Mouse (Mus musculus): ENCODE results near the gene Hivep3. TPM values are rescaled to one million over a fixed set of nuclear protein-coding genes. Genes with fewer than 3 reads are reported as not detected.
A peak's percentile ranks its signal among the peaks of the same experiment; 100 is the strongest.

The Hivep3 gene
- polyA plus RNA-seq, 1 experiment from 2014 or later: 9.7 TPM

- 76% methylated on average over 3 of the region's 3 CpGs for WGBS (ENCODE audit: missing documents)
- no peak overlapping the region for H3K27ac ChIP-seq
Observed at GRCm38 (mm10) chr4:120003006-120003405, 269.4 kb downstream of the Hivep3 start.

GRCm38 (mm10) chr4:120006046-120006445 lies 272.5 kb downstream of the Hivep3 start:
- 61% methylated on average over 6 of the region's 6 CpGs for WGBS (ENCODE audit: missing documents)
- H3K27ac ChIP-seq: no peak overlapping the region

More at GRCm38 (mm10) chr4:120003006-120003405, 269.4 kb downstream of the Hivep3 start:
- Histone ChIP-seq H3K79me2 (ENCODE audit: inconsistent target) (no peaks in the 10 kb centered on the region), H3K4me3 (ENCODE audit: inconsistent target) (no peak overlapping the region), H3K36me3 (ENCODE audit: inconsistent target) (no peaks in the 10 kb centered on the region)

GRCm38 (mm10) chr4:120007889-120008288 lies 274.3 kb downstream of the Hivep3 start:
- 40% methylated on average over 3 of the region's 3 CpGs for WGBS (ENCODE audit: missing documents)
- no peak overlapping the region for H3K4me3 ChIP-seq (ENCODE audit: inconsistent target)
- no peaks in the 10 kb centered on the region for H3K79me2 ChIP-seq (ENCODE audit: inconsistent target)

More at GRCm38 (mm10) chr4:120006046-120006445, 272.5 kb downstream of the Hivep3 start:
- Histone ChIP-seq H3K79me2 (ENCODE audit: inconsistent target) (no peaks in the 10 kb centered on the region), H3K4me3 (ENCODE audit: inconsistent target) (no peak overlapping the region), H3K36me3 (ENCODE audit: inconsistent target) (no peaks in the 10 kb centered on the region)

GRCm38 (mm10) chr4:120009151-120009550 lies 275.6 kb downstream of the Hivep3 start:
- no peak overlapping the region for H3K4me3 ChIP-seq (ENCODE audit: inconsistent target)
- H3K36me3 ChIP-seq (ENCODE audit: inconsistent target): no peaks in the 10 kb centered on the region
- H3K79me2 ChIP-seq (ENCODE audit: inconsistent target): no peaks in the 10 kb centered on the region
- 83% methylated on average over 2 of the region's 2 CpGs for WGBS (ENCODE audit: missing documents)
- no peak overlapping the region for H3K27ac ChIP-seq

More at GRCm38 (mm10) chr4:120007889-120008288, 274.3 kb downstream of the Hivep3 start:
- no peaks in the 10 kb centered on the region for H3K36me3 ChIP-seq (ENCODE audit: inconsistent target)
- no peak overlapping the region for H3K27ac ChIP-seq

GRCm38 (mm10) chr4:120011788-120012187 lies 278.2 kb downstream of the Hivep3 start:
- no peaks in the 10 kb centered on the region for H3K36me3 ChIP-seq (ENCODE audit: inconsistent target)
- H3K79me2 ChIP-seq (ENCODE audit: inconsistent target): no peaks in the 10 kb centered on the region
- H3K4me3 ChIP-seq (ENCODE audit: inconsistent target): no peak overlapping the region
- no peak overlapping the region for H3K27ac ChIP-seq
- 41% methylated on average over 10 of the region's 10 CpGs for WGBS (ENCODE audit: missing documents)

- H3K36me3 ChIP-seq (ENCODE audit: inconsistent target): no peaks in the 10 kb centered on the region
- H3K4me3 ChIP-seq (ENCODE audit: inconsistent target): no peak overlapping the region
- whole genome bisulfite sequencing (ENCODE audit: missing documents): 92% methylated on average over 1 of the region's 1 CpGs
- no peak overlapping the region for H3K27ac ChIP-seq
- no peaks in the 10 kb centered on the region for H3K79me2 ChIP-seq (ENCODE audit: inconsistent target)
Observed at GRCm38 (mm10) chr4:120012891-120013290, 279.3 kb downstream of the Hivep3 start.

GRCm38 (mm10) chr4:120018426-120018825 lies 284.8 kb downstream of the Hivep3 start:
- no peak overlapping the region for H3K27ac ChIP-seq
- H3K4me3 ChIP-seq (ENCODE audit: inconsistent target): no peak overlapping the region
- WGBS (ENCODE audit: missing documents): 94% methylated on average over 5 of the region's 5 CpGs
- H3K79me2 ChIP-seq (ENCODE audit: inconsistent target): no peaks in the 10 kb centered on the region
- H3K36me3 ChIP-seq (ENCODE audit: inconsistent target): no peaks in the 10 kb centered on the region

GRCm38 (mm10) chr4:120022392-120022791 lies 288.8 kb downstream of the Hivep3 start:
- no peak overlapping the region for H3K27ac ChIP-seq
- H3K79me2 ChIP-seq (ENCODE audit: inconsistent target): no peaks in the 10 kb centered on the region
- 68% methylated on average over 3 of the region's 3 CpGs for WGBS (ENCODE audit: missing documents)
- H3K36me3 ChIP-seq (ENCODE audit: inconsistent target): no peaks in the 10 kb centered on the region
- H3K4me3 ChIP-seq (ENCODE audit: inconsistent target): no peak overlapping the region

GRCm38 (mm10) chr4:120023221-120023840 lies 289.7 kb downstream of the Hivep3 start:
- Histone ChIP-seq H3K79me2 (ENCODE audit: inconsistent target) (no peaks in the 10 kb centered on the region), H3K36me3 (ENCODE audit: inconsistent target) (no peaks in the 10 kb centered on the region), H3K4me3 (ENCODE audit: inconsistent target) (no peak overlapping the region), H3K27ac (no peak overlapping the region)
- WGBS (ENCODE audit: missing documents): 100% methylated on average over 4 of the region's 4 CpGs

- WGBS (ENCODE audit: missing documents): 97% methylated on average over 10 of the region's 10 CpGs
- H3K4me3 ChIP-seq (ENCODE audit: inconsistent target): no peak overlapping the region
- H3K79me2 ChIP-seq (ENCODE audit: inconsistent target): no peaks in the 10 kb centered on the region
- no peaks in the 10 kb centered on the region for H3K36me3 ChIP-seq (ENCODE audit: inconsistent target)
- H3K27ac ChIP-seq: no peak overlapping the region
Observed at GRCm38 (mm10) chr4:120024071-120024470, 290.5 kb downstream of the Hivep3 start.

- H3K79me2 ChIP-seq (ENCODE audit: inconsistent target): no peaks in the 10 kb centered on the region
- 92% methylated on average over 1 of the region's 1 CpGs for WGBS (ENCODE audit: missing documents)
- no peak overlapping the region for H3K27ac ChIP-seq
- H3K36me3 ChIP-seq (ENCODE audit: inconsistent target): no peaks in the 10 kb centered on the region
- no peak overlapping the region for H3K4me3 ChIP-seq (ENCODE audit: inconsistent target)
Observed at GRCm38 (mm10) chr4:120027671-120028070, 294.1 kb downstream of the Hivep3 start.

GRCm38 (mm10) chr4:120029937-120030336 lies 296.4 kb downstream of the Hivep3 start:
- H3K79me2 ChIP-seq (ENCODE audit: inconsistent target): no peaks in the 10 kb centered on the region
- H3K27ac ChIP-seq: no peak overlapping the region
- no peaks in the 10 kb centered on the region for H3K36me3 ChIP-seq (ENCODE audit: inconsistent target)
- 75% methylated on average over 1 of the region's 1 CpGs for WGBS (ENCODE audit: missing documents)
- no peak overlapping the region for H3K4me3 ChIP-seq (ENCODE audit: inconsistent target)

- Histone ChIP-seq H3K4me3 (ENCODE audit: inconsistent target) (no peak overlapping the region), H3K27ac (no peak overlapping the region), H3K36me3 (ENCODE audit: inconsistent target) (no peaks in the 10 kb centered on the region), H3K79me2 (ENCODE audit: inconsistent target) (no peaks in the 10 kb centered on the region; the same call in 1 of the 2 replicates)
- WGBS (ENCODE audit: missing documents): 4% methylated on average over 33 of the region's 70 CpGs
Observed at GRCm38 (mm10) chr4:120032320-120032983, 298.9 kb downstream of the Hivep3 start.

- Histone ChIP-seq H3K4me3 (ENCODE audit: inconsistent target) (peak overlapping the region; percentile 31), H3K79me2 (ENCODE audit: inconsistent target) (no peaks in the 10 kb centered on the region; the same call in 1 of the 2 replicates), H3K27ac (no peak overlapping the region), H3K36me3 (ENCODE audit: inconsistent target) (no peaks in the 10 kb centered on the region)
- under 1% methylated on average over 38 of the region's 38 CpGs for WGBS (ENCODE audit: missing documents)
Observed at GRCm38 (mm10) chr4:120032984-120033355, 299.4 kb downstream of the Hivep3 start.

- WGBS (ENCODE audit: missing documents): 97% methylated on average over 4 of the region's 4 CpGs
- H3K79me2 ChIP-seq (ENCODE audit: inconsistent target): no peaks in the 10 kb centered on the region; the same call in 1 of the 2 replicates
- H3K4me3 ChIP-seq (ENCODE audit: inconsistent target): no peak overlapping the region
- no peaks in the 10 kb centered on the region for H3K36me3 ChIP-seq (ENCODE audit: inconsistent target)
- H3K27ac ChIP-seq: no peak overlapping the region
Observed at GRCm38 (mm10) chr4:120036294-120036693, 302.7 kb downstream of the Hivep3 start.

All from macrophage (primary cell).